In the genomic region with DNA sequence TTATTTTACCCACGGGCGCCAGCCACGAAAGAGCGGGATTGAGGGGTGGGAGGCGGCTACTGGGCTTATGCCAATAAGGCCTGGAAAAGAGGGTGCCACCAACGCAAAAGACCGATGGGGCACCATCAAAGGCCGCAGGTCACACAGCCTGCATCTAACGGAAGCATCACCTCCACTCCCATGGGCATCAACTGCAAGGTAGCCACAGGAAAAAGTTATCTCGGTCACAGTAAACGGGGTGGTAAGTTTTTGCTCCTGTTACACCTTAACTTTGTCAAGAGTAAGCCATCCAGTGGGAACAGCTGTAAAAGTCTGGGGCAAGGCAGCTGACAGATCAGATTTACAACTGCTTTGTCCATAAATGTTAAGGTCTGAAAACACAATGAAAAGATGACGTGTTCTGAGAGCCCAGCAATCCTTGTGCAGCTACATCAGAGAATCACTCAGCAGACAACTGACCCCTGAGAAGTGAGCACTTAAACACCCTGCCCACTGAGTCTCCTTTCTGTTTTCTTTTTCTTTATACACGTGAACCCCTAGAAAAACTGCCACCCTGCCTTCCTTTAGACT, we compare ENCODE assay signal across 9 mouse cellular contexts. TPM values are rescaled to one million over a fixed set of nuclear protein-coding genes. Genes with fewer than 3 reads are reported as not detected.
A peak's percentile ranks its signal among the peaks of the same experiment; 100 is the strongest.
DNase-seq lines count a peak whose midpoint lies in the region; ATAC-seq lines count a peak whose summit lies in the region.
"Had no signal": no experiment of that assay in that cellular context is flagged by ENCODE, and none has a peak within 500 bp of the region (broad histone marks: within the 10 kb centered on the region; RNA-seq: fewer than 3 reads in every experiment).

No protein-coding gene starts in this region.

- peak overlapping the region; percentile 43 for H3K9ac ChIP-seq in lung, embryonic 15.5 days
- no peak overlapping the region for H3K9ac ChIP-seq in liver, embryonic 16.5 days (ENCODE audit: low read depth, low read length)
- H3K9ac ChIP-seq: embryonic facial prominence, embryonic 12.5 days had no signal

- H3K27me3 ChIP-seq in lung, embryonic 15.5 days: peaks cover 43% of the 10 kb centered on the region
- peaks cover 39% of the 10 kb centered on the region for H3K27me3 ChIP-seq in liver, embryonic 16.5 days (ENCODE audit: control insufficient read depth, insufficient read depth, low read depth, low read length)

- peak overlapping the region; percentile 18 for H3K4me3 ChIP-seq in lung, embryonic 15.5 days
- no peak overlapping the region for H3K4me3 ChIP-seq in liver, embryonic 16.5 days (ENCODE audit: low read depth, low read length)
- H3K4me3 ChIP-seq: embryonic facial prominence, embryonic 12.5 days had no signal

- no peaks in the 10 kb centered on the region for H3K36me3 ChIP-seq in lung, embryonic 15.5 days
- no peaks in the 10 kb centered on the region for H3K36me3 ChIP-seq in liver, embryonic 16.5 days (ENCODE audit: control insufficient read depth, insufficient read depth)
- H3K36me3 ChIP-seq: embryonic facial prominence, embryonic 12.5 days had no signal

- H3K27ac ChIP-seq in lung, embryonic 15.5 days: peak overlapping the region; percentile 53
- H3K27ac ChIP-seq in liver, embryonic 16.5 days (ENCODE audit: low read length): no peak overlapping the region
- H3K27ac ChIP-seq: embryonic facial prominence, embryonic 12.5 days had no signal

- no peak for ATAC-seq in lung, embryonic 15.5 days (ENCODE audit: borderline replicate concordance, extremely low read depth, low FRiP score, low TSS enrichment)
- ATAC-seq in liver, embryonic 16.5 days (ENCODE audit: low read depth): no peak
- ATAC-seq in monocyte, adult 5-6 weeks (replicated peaks; ENCODE audit: insufficient number of reproducible peaks, low FRiP score, low TSS enrichment, poor library complexity, severe bottlenecking): no peak

- H3K4me2 ChIP-seq in lung, embryonic 15.5 days: peak overlapping the region; percentile 53
- H3K4me2 ChIP-seq in liver, embryonic 16.5 days (ENCODE audit: low read depth, low read length): 0 out of 2 replicates have a peak overlapping the region, but pooled peaks have one; percentile 13
- H3K4me2 ChIP-seq: embryonic facial prominence, embryonic 12.5 days had no signal

- peaks cover 23% of the 10 kb centered on the region for H3K4me1 ChIP-seq in lung, embryonic 15.5 days
- H3K4me1 ChIP-seq in liver, embryonic 16.5 days (ENCODE audit: control insufficient read depth, low read depth, low read length): no peaks in the 10 kb centered on the region; the same call in 1 of the 2 replicates
- H3K4me1 ChIP-seq: embryonic facial prominence, embryonic 12.5 days had no signal

- H3K9me3 ChIP-seq in lung, embryonic 15.5 days: no peaks in the 10 kb centered on the region
- H3K9me3 ChIP-seq in liver, embryonic 16.5 days (replicated peaks; ENCODE audit: control insufficient read depth, low read length): no peaks in the 10 kb centered on the region
- H3K9me3 ChIP-seq: embryonic facial prominence, embryonic 12.5 days had no signal

- WGBS in lung, embryonic 15.5 days: 18% methylated on average over 13 of the region's 13 CpGs
- WGBS in liver, embryonic 16.5 days (ENCODE audit: insufficient replicate concordance): 22% methylated on average over 13 of the region's 13 CpGs

- peak; percentile 39 for DNase-seq in adrenal gland, adult 2 months
- DNase-seq in adrenal gland, postnatal 14 days: no peak
- no peak for DNase-seq in lung, postnatal 25 days (ENCODE audit: low spot score)
- DNase-seq in spleen, adult 18-20 months: no peak
- DNase-seq in left cerebral cortex, adult 8-10 months (ENCODE audit: low spot score in 2 of 2): no peak

RNA-seq across cellular contexts. Expression of gene Skap2, which starts 5.6 kb away (rescaled TPM):
- 10 to 100 TPM; 45.6 to 57.5 TPM for total RNA-seq in adrenal gland, adult 2 months (2021)
- 2.9 and 3.5 TPM in 2 replicates for polyA plus RNA-seq in adrenal gland, adult 2 months (2012; rRNA removed)
- 41.1 and 46.0 TPM in 2 replicates for total RNA-seq in adrenal gland, postnatal 14 days (2021)
- polyA plus RNA-seq in lung, embryonic 15.5 days (2015; fragmentation: Nextera tagmentation; extraction: Ambion mirVana): 59.3 and 65.0 TPM in 2 replicates
- 16.1 and 17.9 TPM in 2 replicates for polyA plus RNA-seq in liver, embryonic 16.5 days (2015; fragmentation: Nextera tagmentation; extraction: Ambion mirVana)
- total RNA-seq in monocyte, adult 5-6 weeks (2017): 216 to 281 TPM (median 262 TPM) in 3 replicates
- total RNA-seq in left cerebral cortex, adult 8-10 months (2022): 10 to 100 TPM; 14.0 to 20.9 (median 18.5) TPM
